In genomic region chr5:150561783-150562182, GRCm38 (mm10) we compare ENCODE assay signal across 27 mouse cellular contexts. TPM values are rescaled to one million over a fixed set of nuclear protein-coding genes. Genes with fewer than 3 reads are reported as not detected.
A peak's percentile ranks its signal among the peaks of the same experiment; 100 is the strongest.
DNase-seq lines count a peak whose midpoint lies in the region; ATAC-seq and TF ChIP-seq lines count a peak whose summit lies in the region.
"Had no signal": no experiment of that assay in that cellular context is flagged by ENCODE, and none has a peak within 500 bp of the region (broad histone marks: within the 10 kb centered on the region; RNA-seq: fewer than 3 reads in every experiment).

No protein-coding gene starts in this region.

- H3K4me3 ChIP-seq in liver, postnatal 0 days (ENCODE audit: low read depth, low read length): no peak overlapping the region
- no peak overlapping the region for H3K4me3 ChIP-seq in liver, embryonic 11.5 days (ENCODE audit: low read depth, low read length)
- H3K4me3 ChIP-seq in intestine, embryonic 15.5 days (replicated peaks): no peak overlapping the region
- no peak overlapping the region for H3K4me3 ChIP-seq in intestine, postnatal 0 days (ENCODE audit: low read depth, low read length)
- H3K4me3 ChIP-seq in small intestine, adult 2 months (ENCODE audit: low read depth, low read length): no peak overlapping the region
- H3K4me3 ChIP-seq in midbrain, embryonic 10.5 days: no peak overlapping the region
- H3K4me3 ChIP-seq in forebrain, embryonic 16.5 days (replicated peaks; ENCODE audit: low read length): no peak overlapping the region
- H3K4me3 ChIP-seq: embryonic facial prominence, embryonic 12.5 days; embryonic facial prominence, embryonic 15.5 days; hindbrain, embryonic 10.5 days had no signal

- H3K27me3 ChIP-seq in liver, postnatal 0 days (ENCODE audit: insufficient read depth, low read length): no peaks in the 10 kb centered on the region
- H3K27me3 ChIP-seq in liver, embryonic 11.5 days (replicated peaks; ENCODE audit: control insufficient read depth, insufficient read depth, low read length): no peaks in the 10 kb centered on the region
- no peaks in the 10 kb centered on the region for H3K27me3 ChIP-seq in intestine, embryonic 15.5 days (replicated peaks)
- no peaks in the 10 kb centered on the region for H3K27me3 ChIP-seq in intestine, postnatal 0 days (replicated peaks; ENCODE audit: control insufficient read depth, insufficient read depth, low read length)
- H3K27me3 ChIP-seq in small intestine, adult 2 months (ENCODE audit: control insufficient read depth, insufficient read depth, low read length): no peaks in the 10 kb centered on the region
- no peaks in the 10 kb centered on the region for H3K27me3 ChIP-seq in midbrain, embryonic 10.5 days (ENCODE audit: low read depth, poor library complexity, severe bottlenecking)
- no peaks in the 10 kb centered on the region for H3K27me3 ChIP-seq in forebrain, embryonic 16.5 days (replicated peaks; ENCODE audit: control insufficient read depth, insufficient read depth, low read length)
- H3K27me3 ChIP-seq: embryonic facial prominence, embryonic 12.5 days; embryonic facial prominence, embryonic 15.5 days had no signal

- TF ChIP-seq POLR2A in small intestine, adult 2 months (IDR thresholded peaks at IDR 0.05; ENCODE audit: low read depth, low read length): no peak

- H3K27ac ChIP-seq in liver, postnatal 0 days (ENCODE audit: low read depth): no peak overlapping the region
- H3K27ac ChIP-seq in liver, embryonic 11.5 days (ENCODE audit: low read depth, low read length): no peak overlapping the region
- H3K27ac ChIP-seq in intestine, embryonic 15.5 days: peak overlapping the region; percentile 49
- H3K27ac ChIP-seq in intestine, postnatal 0 days (ENCODE audit: low read depth, low read length): peak overlapping the region; percentile 74
- peak overlapping the region; percentile 99 for H3K27ac ChIP-seq in small intestine, adult 2 months (ENCODE audit: insufficient read depth, low read depth, low read length)
- H3K27ac ChIP-seq in midbrain, embryonic 10.5 days (replicated peaks): no peak overlapping the region
- no peak overlapping the region for H3K27ac ChIP-seq in forebrain, embryonic 16.5 days (ENCODE audit: low read length)
- H3K27ac ChIP-seq: embryonic facial prominence, embryonic 12.5 days; embryonic facial prominence, embryonic 15.5 days; hindbrain, embryonic 10.5 days; hindbrain, embryonic 14.5 days had no signal

- TF ChIP-seq EP300 in liver, postnatal 0 days (IDR thresholded peaks at IDR 0.05; ENCODE audit: low read depth): no peak

- DNase-seq in liver, postnatal 0 days: peak; percentile 4
- no peak for DNase-seq in liver, embryonic 11.5 days (ENCODE audit: low spot score)
- no peak for DNase-seq in midbrain, embryonic 10.5 days (ENCODE audit: low spot score)
- DNase-seq in kidney, postnatal 4 days: no peak
- DNase-seq: adrenal gland, adult 2 months; adrenal gland, postnatal 14 days; cerebellum, adult 11 months; cerebellum, adult 2 months; cerebellum, adult 9-11 months; cerebellum, postnatal 25 days; gastrocnemius, postnatal 10 days; gastrocnemius, postnatal 36 days had no signal

- TF ChIP-seq CTCF in liver, postnatal 0 days (IDR thresholded peaks at IDR 0.05; ENCODE audit: low read depth): no peak
- no peak for TF ChIP-seq CTCF in intestine, postnatal 0 days (IDR thresholded peaks at IDR 0.05; ENCODE audit: low read depth)
- no peak for TF ChIP-seq CTCF in small intestine, adult 2 months (IDR thresholded peaks at IDR 0.05; ENCODE audit: extremely low read depth, insufficient read length, insufficient replicate concordance, low read depth, low read length)

- 84% methylated on average over 5 of the region's 5 CpGs for WGBS in liver, postnatal 0 days (ENCODE audit: insufficient replicate concordance)
- 88% methylated on average over 5 of the region's 5 CpGs for WGBS in liver, embryonic 11.5 days
- 80% methylated on average over 5 of the region's 5 CpGs for WGBS in intestine, embryonic 15.5 days
- 55% methylated on average over 5 of the region's 5 CpGs for WGBS in intestine, postnatal 0 days
- WGBS in small intestine, adult 2 months: 30% methylated on average over 5 of the region's 5 CpGs
- 90% methylated on average over 5 of the region's 5 CpGs for WGBS in midbrain, embryonic 10.5 days
- WGBS in forebrain, embryonic 16.5 days: 93% methylated on average over 5 of the region's 5 CpGs

- H3K9me3 ChIP-seq in liver, postnatal 0 days (ENCODE audit: low read length): no peaks in the 10 kb centered on the region
- H3K9me3 ChIP-seq in liver, embryonic 11.5 days (ENCODE audit: control insufficient read depth, low read length): no peaks in the 10 kb centered on the region
- no peaks in the 10 kb centered on the region for H3K9me3 ChIP-seq in intestine, embryonic 15.5 days
- H3K9me3 ChIP-seq in intestine, postnatal 0 days (ENCODE audit: control insufficient read depth): no peaks in the 10 kb centered on the region
- H3K9me3 ChIP-seq in midbrain, embryonic 10.5 days (replicated peaks): no peaks in the 10 kb centered on the region
- no peaks in the 10 kb centered on the region for H3K9me3 ChIP-seq in forebrain, embryonic 16.5 days (ENCODE audit: control insufficient read depth, low read length)
- H3K9me3 ChIP-seq: embryonic facial prominence, embryonic 12.5 days; embryonic facial prominence, embryonic 15.5 days; hindbrain, embryonic 10.5 days had no signal

- ATAC-seq in liver, postnatal 0 days: no peak
- no peak for ATAC-seq in liver, embryonic 11.5 days (replicated peaks; ENCODE audit: low FRiP score)
- peak; percentile 88 for ATAC-seq in intestine, embryonic 15.5 days
- peak; percentile 91 for ATAC-seq in intestine, postnatal 0 days
- ATAC-seq in forebrain, embryonic 16.5 days: no peak
- ATAC-seq: CD4-positive, CD25-positive, alpha-beta regulatory T cell, adult 4 months; forebrain, embryonic 14.5 days had no signal

- H3K4me2 ChIP-seq in liver, postnatal 0 days (ENCODE audit: low read depth, low read length): no peak overlapping the region
- no peak overlapping the region for H3K4me2 ChIP-seq in liver, embryonic 11.5 days
- H3K4me2 ChIP-seq in intestine, embryonic 15.5 days (replicated peaks): no peak overlapping the region
- peak overlapping the region; percentile 37; the same call in 1 of the 2 replicates for H3K4me2 ChIP-seq in intestine, postnatal 0 days (replicated peaks; ENCODE audit: low read depth)
- H3K4me2 ChIP-seq in forebrain, embryonic 16.5 days (ENCODE audit: low read length): no peak overlapping the region
- H3K4me2 ChIP-seq: embryonic facial prominence, embryonic 12.5 days; embryonic facial prominence, embryonic 15.5 days; heart, embryonic 11.5 days; hindbrain, embryonic 14.5 days had no signal

- no peak overlapping the region for H3K9ac ChIP-seq in liver, postnatal 0 days (replicated peaks)
- H3K9ac ChIP-seq in liver, embryonic 11.5 days (ENCODE audit: low read depth, low read length): no peak overlapping the region
- H3K9ac ChIP-seq in intestine, embryonic 15.5 days: no peak overlapping the region
- H3K9ac ChIP-seq in intestine, postnatal 0 days (ENCODE audit: low read depth, low read length): no peak overlapping the region
- no peak overlapping the region for H3K9ac ChIP-seq in forebrain, embryonic 16.5 days (replicated peaks; ENCODE audit: low read depth, low read length)
- H3K9ac ChIP-seq: embryonic facial prominence, embryonic 12.5 days; embryonic facial prominence, embryonic 15.5 days; hindbrain, embryonic 14.5 days had no signal

- peaks cover 44% of the 10 kb centered on the region for H3K36me3 ChIP-seq in liver, postnatal 0 days (replicated peaks; ENCODE audit: insufficient read depth, low read length)
- peaks cover 25% of the 10 kb centered on the region; the same call in 1 of the 2 replicates for H3K36me3 ChIP-seq in liver, embryonic 11.5 days (ENCODE audit: control insufficient read depth, insufficient read depth, low read length)
- peaks cover 8% of the 10 kb centered on the region; the same call in 1 of the 2 replicates for H3K36me3 ChIP-seq in intestine, embryonic 15.5 days
- peaks cover 29% of the 10 kb centered on the region for H3K36me3 ChIP-seq in intestine, postnatal 0 days (ENCODE audit: control insufficient read depth, insufficient read depth)
- H3K36me3 ChIP-seq in small intestine, adult 2 months (ENCODE audit: control insufficient read depth, insufficient read depth, low read length): peaks cover 2% of the 10 kb centered on the region
- peaks cover 99% of the 10 kb centered on the region for H3K36me3 ChIP-seq in midbrain, embryonic 10.5 days
- H3K36me3 ChIP-seq in forebrain, embryonic 16.5 days (ENCODE audit: control insufficient read depth, insufficient read depth): 0 out of 2 replicates have a peak, but pooled peaks cover 2% of the 10 kb centered on the region

- H3K4me1 ChIP-seq in liver, postnatal 0 days (ENCODE audit: insufficient read depth): peaks cover 5% of the 10 kb centered on the region; the same call in 1 of the 2 replicates
- H3K4me1 ChIP-seq in liver, embryonic 11.5 days (replicated peaks; ENCODE audit: control insufficient read depth, insufficient read depth, low read length): no peaks in the 10 kb centered on the region
- H3K4me1 ChIP-seq in intestine, embryonic 15.5 days (replicated peaks): no peaks in the 10 kb centered on the region
- no peaks in the 10 kb centered on the region for H3K4me1 ChIP-seq in intestine, postnatal 0 days (replicated peaks; ENCODE audit: control insufficient read depth, insufficient read depth, low read length)
- H3K4me1 ChIP-seq in small intestine, adult 2 months (ENCODE audit: control insufficient read depth, insufficient read depth, insufficient read length, low read length): peaks cover 12% of the 10 kb centered on the region; the same call in 1 of the 2 replicates
- H3K4me1 ChIP-seq in midbrain, embryonic 10.5 days: no peaks in the 10 kb centered on the region; the same call in 1 of the 2 replicates
- H3K4me1 ChIP-seq in forebrain, embryonic 16.5 days (replicated peaks; ENCODE audit: control insufficient read depth, insufficient read depth, low read length): no peaks in the 10 kb centered on the region
- H3K4me1 ChIP-seq: embryonic facial prominence, embryonic 12.5 days; embryonic facial prominence, embryonic 15.5 days had no signal

RNA-seq across cellular contexts. Expression of gene N4bp2l1, which starts 35.2 kb away (rescaled TPM):
- polyA plus RNA-seq in liver, postnatal 0 days (2015; fragmentation: Nextera tagmentation; extraction: Ambion mirVana): 34.0 and 39.8 TPM in 2 replicates
- polyA plus RNA-seq in liver, embryonic 11.5 days (2014; fragmentation: Nextera tagmentation; extraction: Ambion mirVana): 13.0 and 14.3 TPM in 2 replicates
- 4.6 and 4.9 TPM in 2 replicates for polyA plus RNA-seq in intestine, embryonic 15.5 days (2015; fragmentation: Nextera tagmentation; extraction: Ambion mirVana)
- 21.1 and 21.3 TPM in 2 replicates for polyA plus RNA-seq in intestine, postnatal 0 days (2015; fragmentation: Nextera tagmentation; extraction: Ambion mirVana)
- polyA plus RNA-seq in small intestine, adult 2 months (2012; rRNA removed): 4.9 and 7.6 TPM in 2 replicates
- polyA plus RNA-seq in midbrain, embryonic 10.5 days (2016; fragmentation: Nextera tagmentation; extraction: Ambion mirVana): 1.9 and 2.5 TPM in 2 replicates
- polyA plus RNA-seq in forebrain, embryonic 16.5 days (2015; fragmentation: Nextera tagmentation; extraction: Ambion mirVana): 12.3 and 12.9 TPM in 2 replicates

RNA-seq across cellular contexts. Expression of gene Brca2, which starts 39.4 kb away (rescaled TPM):
- 11.8 and 12.6 TPM in 2 replicates for polyA plus RNA-seq in liver, postnatal 0 days (2015; fragmentation: Nextera tagmentation; extraction: Ambion mirVana)
- 20.5 and 30.0 TPM in 2 replicates for polyA plus RNA-seq in liver, embryonic 11.5 days (2014; fragmentation: Nextera tagmentation; extraction: Ambion mirVana)
- 16.2 and 20.0 TPM in 2 replicates for polyA plus RNA-seq in intestine, embryonic 15.5 days (2015; fragmentation: Nextera tagmentation; extraction: Ambion mirVana)
- 6.6 and 6.7 TPM in 2 replicates for polyA plus RNA-seq in intestine, postnatal 0 days (2015; fragmentation: Nextera tagmentation; extraction: Ambion mirVana)
- 0.72 and 1.8 TPM in 2 replicates for polyA plus RNA-seq in small intestine, adult 2 months (2012; rRNA removed)
- 34.9 and 36.1 TPM in 2 replicates for polyA plus RNA-seq in midbrain, embryonic 10.5 days (2016; fragmentation: Nextera tagmentation; extraction: Ambion mirVana)
- polyA plus RNA-seq in forebrain, embryonic 16.5 days (2015; fragmentation: Nextera tagmentation; extraction: Ambion mirVana): 11.3 and 16.5 TPM in 2 replicates

RNA-seq across cellular contexts. Expression of gene Zar1l, which starts 43.8 kb away (rescaled TPM):
- polyA plus RNA-seq in liver, postnatal 0 days (2015; fragmentation: Nextera tagmentation; extraction: Ambion mirVana): not detected in 2 replicates
- not detected in 2 replicates for polyA plus RNA-seq in liver, embryonic 11.5 days (2014; fragmentation: Nextera tagmentation; extraction: Ambion mirVana)
- polyA plus RNA-seq in intestine, embryonic 15.5 days (2015; fragmentation: Nextera tagmentation; extraction: Ambion mirVana): not detected in 2 replicates
- polyA plus RNA-seq in intestine, postnatal 0 days (2015; fragmentation: Nextera tagmentation; extraction: Ambion mirVana): not detected in 2 replicates
- not detected in 2 replicates for polyA plus RNA-seq in small intestine, adult 2 months (2012; rRNA removed)
- polyA plus RNA-seq in midbrain, embryonic 10.5 days (2016; fragmentation: Nextera tagmentation; extraction: Ambion mirVana): not detected in 2 replicates
- polyA plus RNA-seq in forebrain, embryonic 16.5 days (2015; fragmentation: Nextera tagmentation; extraction: Ambion mirVana): not detected in 2 replicates
- polyA plus RNA-seq: adrenal gland, adult 2 months; C2C12; CD4-positive, CD25-positive, alpha-beta regulatory T cell, adult 4 months; cerebellum, adult 2 months; embryonic facial prominence, embryonic 12.5 days; embryonic facial prominence, embryonic 15.5 days; forebrain, embryonic 11.5 days; forebrain, embryonic 14.5 days; heart, embryonic 11.5 days; heart, embryonic 14.5 days; heart, postnatal 0 days; hindbrain, embryonic 10.5 days; hindbrain, embryonic 14.5 days had no signal

Comparison
In these comparisons a context has a peak if more than half of its experiments do, and no peak if none do; other contexts are left out.
1. ATAC-seq: peak in intestine, embryonic 15.5 days (single experiment) and intestine, postnatal 0 days (single experiment); none in liver, postnatal 0 days (single experiment), liver, embryonic 11.5 days (single experiment) and forebrain, embryonic 16.5 days (single experiment).
2. H3K27ac ChIP-seq: peak in intestine, embryonic 15.5 days (single experiment), intestine, postnatal 0 days (single experiment) and small intestine, adult 2 months (single experiment); none in liver, postnatal 0 days (single experiment), liver, embryonic 11.5 days (single experiment), midbrain, embryonic 10.5 days (single experiment) and forebrain, embryonic 16.5 days (single experiment).